Mouse (Mus musculus) heart, postnatal 25 days (tissue): ENCODE results near the gene Bsn. TPM values are rescaled to one million over a fixed set of nuclear protein-coding genes. Genes with fewer than 3 reads are reported as not detected.
A peak's percentile ranks its signal among the peaks of the same experiment; 100 is the strongest.

ENCODE experiments used
- DNase-seq: peaks from one replicate; pipeline ENCODE4 v3.0.0; 2022; ENCODE audit warnings: low spot score
- intact Hi-C: fragments of 180-260 bp; cut with DNase I; formaldehyde crosslinking; loops from one replicate; pipeline ENCODE4 v1.15.1; 2025
- total RNA-seq, 2 experiments: library from RNA; stranded (reverse); gene quantifications; 2 replicates each; pipeline ENCODE4 v1.2.3; 2021

The Bsn gene
- total RNA-seq = under 1 TPM; 0.03 TPM

GRCm38 (mm10) chr9:108189787-108190679 lies at the start of gene Bsn:
Gene Bsn (minus strand): TSS chr9:108190384.
- DNase-seq = no peak
- intact Hi-C loops = no loop called here

DNA sequence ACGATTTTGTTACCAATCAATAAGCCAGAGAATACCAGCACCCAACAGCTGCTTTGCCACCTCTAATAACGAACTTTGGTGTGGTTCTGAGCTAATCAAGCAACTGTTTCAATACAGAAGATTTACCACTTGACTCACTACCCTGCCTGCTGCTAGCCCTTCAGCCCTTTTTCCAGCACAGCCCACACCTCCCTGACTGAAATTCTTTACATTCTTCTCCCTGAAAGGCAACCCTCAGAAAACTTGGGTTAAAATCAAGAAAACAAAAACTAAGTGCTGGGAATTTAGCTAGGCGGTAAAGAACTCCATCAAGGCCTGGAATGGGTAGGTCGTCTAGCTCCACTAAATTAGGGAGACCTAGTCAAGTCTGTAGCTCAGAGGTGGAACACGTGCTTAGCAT lies 49.8 kb upstream of the Bsn start:
- no peak for DNase-seq
- intact Hi-C loops = no loop called here

- intact Hi-C loops = no loop called here
- DNase-seq = no peak
These were observed 48.6 kb upstream of the Bsn start for GRCm38 (mm10) chr9:108238831-108239230.

DNA sequence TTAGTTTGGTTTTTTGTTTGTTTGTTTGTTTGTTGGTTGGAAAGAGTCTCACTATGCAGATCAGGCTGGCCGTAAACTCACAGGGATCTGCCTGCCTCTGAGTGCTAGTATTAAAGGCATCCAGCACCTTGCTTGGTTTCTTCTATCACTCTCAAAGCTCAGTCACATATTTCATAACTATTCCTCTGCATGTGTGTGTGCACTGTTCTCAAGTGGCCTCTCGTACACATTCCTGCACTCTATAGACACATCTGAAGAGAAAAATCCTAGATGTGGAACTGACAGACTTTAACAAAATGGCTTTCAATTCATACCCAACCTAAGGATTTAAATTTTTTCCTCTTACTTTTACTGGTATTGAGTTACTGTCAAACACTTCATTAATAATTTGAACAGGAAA lies 48.2 kb upstream of the Bsn start:
- DNase-seq = no peak
- intact Hi-C loops = no loop called here

DNA sequence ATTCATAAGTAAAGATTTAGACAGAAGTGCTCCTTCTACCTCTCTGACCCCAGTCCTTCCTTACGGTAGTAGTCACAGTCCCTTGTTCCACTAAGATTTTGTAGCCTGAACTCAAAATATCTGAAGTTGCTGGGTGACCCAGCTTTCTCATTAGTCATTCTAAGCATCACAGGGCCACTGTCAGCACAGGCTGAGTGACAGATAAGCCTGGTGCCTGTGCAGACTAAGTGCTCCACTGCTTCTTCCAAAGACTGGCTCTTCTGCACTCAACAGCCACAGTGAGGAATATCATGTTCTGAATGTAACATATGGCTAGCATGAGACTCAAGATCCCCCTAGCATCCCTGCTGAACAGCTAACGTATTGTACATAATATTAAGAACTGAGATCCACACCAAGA lies 44.5 kb upstream of the Bsn start:
- DNase-seq = no peak
- intact Hi-C loops = no loop called here

DNA sequence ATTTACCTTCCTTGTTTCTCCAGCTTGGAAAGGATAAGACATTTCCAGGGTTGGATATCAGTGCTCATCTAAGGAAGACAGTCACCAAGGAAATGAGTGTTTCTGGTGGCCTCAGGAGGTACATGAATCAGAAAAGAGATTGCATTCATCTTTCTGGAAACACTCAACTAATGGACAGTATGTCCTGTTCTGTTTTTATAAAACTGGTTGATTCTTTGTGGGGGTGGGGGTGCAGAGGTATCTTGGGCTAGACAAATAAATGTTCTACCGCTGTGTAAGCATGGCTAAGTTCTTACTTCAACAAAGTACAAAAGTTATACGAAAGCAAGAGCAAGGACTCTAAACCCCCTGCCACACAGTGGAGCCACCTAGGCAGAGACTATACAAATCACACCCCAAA lies 42.7 kb upstream of the Bsn start:
- intact Hi-C loops = no loop called here
- no peak for DNase-seq

DNA sequence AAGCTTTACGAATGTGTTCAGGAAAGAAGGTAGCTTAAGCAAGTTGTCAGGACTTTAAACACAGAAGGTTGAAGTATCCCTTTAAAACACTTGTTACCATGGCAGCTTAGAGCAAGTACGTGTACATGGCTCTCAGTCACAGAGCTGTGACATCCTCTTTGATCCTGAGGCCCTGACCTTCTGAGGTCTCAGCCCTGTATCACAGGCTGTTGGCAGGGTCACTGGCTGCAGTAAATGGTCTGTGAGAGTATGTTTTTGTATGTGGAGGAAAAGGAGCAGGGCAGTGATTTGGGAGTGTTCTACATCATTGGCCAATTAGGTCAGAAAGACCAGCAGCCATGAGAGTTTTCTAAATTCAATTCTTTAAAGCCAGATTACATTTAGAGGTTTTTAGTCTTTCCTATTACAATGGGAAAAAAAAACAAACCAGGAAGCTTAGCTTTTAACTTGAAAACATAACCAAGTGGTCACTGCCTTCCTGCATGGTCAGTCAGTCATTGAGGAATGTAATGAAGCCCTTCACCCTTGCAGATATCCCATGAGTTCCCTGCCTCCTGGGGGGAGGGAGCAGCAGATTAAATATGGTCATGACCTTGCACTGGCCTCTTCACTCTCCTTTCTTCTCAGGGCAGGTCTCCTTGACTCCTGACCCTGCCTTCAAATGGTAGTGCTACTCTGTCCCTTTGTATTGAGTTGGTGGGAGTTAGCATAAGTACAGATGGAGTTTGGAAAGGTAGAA lies 37.9 kb upstream of the Bsn start:
- DNase-seq = no peak
- intact Hi-C loops = no loop called here

GRCm38 (mm10) chr9:108225166-108225565 lies 35.0 kb upstream of the Bsn start:
- intact Hi-C loops = no loop called here
- no peak for DNase-seq

GRCm38 (mm10) chr9:108223633-108224032 lies 33.4 kb upstream of the Bsn start:
- intact Hi-C loops = no loop called here
- no peak for DNase-seq

DNA sequence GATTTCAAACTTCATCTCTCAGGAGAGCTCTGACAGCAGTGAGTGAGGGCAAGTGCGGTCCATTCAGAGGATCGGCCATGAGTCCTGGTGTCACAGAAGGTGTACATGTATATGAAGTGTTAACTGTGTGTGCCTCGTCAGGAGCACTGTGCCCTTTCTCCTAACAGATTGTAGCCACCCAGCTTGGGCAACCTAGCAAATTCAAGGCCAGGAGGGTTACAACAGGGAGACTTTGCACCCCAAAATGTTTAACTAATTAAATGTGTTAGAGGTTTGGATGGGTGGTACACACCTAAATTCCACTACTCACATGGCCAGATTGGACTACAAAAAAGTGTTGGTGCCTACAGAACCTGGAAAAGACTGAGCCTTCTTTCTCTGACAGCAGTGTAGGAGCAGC lies 31.4 kb upstream of the Bsn start:
- intact Hi-C loops = no loop called here
- no peak for DNase-seq

DNA sequence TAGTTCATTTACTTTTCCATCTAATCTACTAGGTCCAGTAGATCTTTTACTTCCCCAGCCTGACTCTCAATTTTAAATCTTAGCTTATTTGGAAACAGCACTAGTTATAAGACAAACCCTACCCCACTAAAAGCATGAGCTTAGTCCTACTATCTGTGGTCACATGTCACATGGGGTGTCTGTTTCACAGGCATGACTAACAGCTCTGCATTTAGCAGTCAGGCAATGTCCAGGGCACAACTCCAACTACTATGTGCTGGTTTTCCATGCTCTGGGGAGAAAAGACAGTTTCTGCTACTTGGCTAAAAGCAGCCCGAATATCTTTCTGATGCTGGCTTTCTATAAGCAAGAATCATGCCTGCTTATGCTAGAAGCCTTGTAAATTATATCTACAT lies 30.2 kb upstream of the Bsn start:
- intact Hi-C loops = no loop called here
- DNase-seq = peak; percentile 31

- no peak for DNase-seq
- intact Hi-C loops = no loop called here
These were observed 29.7 kb upstream of the Bsn start for GRCm38 (mm10) chr9:108219766-108220379.

- intact Hi-C loops = no loop called here
- DNase-seq = no peak
These were observed 27.9 kb upstream of the Bsn start for GRCm38 (mm10) chr9:108217936-108218543.

DNA sequence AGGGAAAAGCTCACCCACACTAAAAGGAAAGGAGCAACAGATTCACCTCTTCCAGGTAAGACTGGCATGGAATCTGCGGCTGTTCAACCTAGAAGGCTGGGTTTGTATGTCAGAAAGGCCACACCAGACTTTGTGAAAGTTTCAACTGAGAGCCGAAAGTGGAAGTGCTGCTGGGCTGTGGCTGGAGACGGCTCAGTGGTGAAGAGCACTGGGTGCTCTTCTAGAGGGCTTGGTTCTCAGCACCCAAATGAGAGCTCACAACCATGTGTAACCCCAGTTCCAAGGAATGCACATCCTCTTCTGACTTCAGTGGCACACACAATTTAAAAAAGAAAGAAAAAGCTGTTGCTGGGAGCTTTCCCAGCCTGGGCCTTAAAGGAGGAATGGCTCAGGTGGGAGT lies 27.2 kb upstream of the Bsn start:
- DNase-seq = no peak
- intact Hi-C loops = no loop called here

DNA sequence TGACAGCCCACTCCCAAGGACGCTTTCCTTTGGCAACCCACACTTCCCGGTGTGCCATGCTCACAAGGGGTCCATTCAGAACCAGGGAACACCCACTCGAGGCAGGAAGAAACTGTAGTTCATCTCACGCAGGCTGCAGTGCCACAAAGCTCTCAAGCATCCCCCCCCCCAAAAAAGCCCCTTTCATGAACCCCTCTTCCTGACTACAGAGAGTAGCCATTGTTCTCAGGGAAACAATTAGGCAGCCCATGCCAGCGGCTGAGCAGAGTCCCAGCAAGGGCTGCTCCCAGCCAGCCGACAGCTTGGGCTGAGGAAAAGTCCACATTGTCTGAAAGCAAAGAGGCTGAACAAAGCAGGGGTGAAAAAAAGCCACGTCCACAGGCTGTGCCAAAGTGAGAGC lies 22.9 kb upstream of the Bsn start:
- DNase-seq = no peak
- intact Hi-C loops = loop anchor here (5.0 kb wide), 1 partner anchor 34 kb away; no protein-coding TSS in a partner anchor

DNA sequence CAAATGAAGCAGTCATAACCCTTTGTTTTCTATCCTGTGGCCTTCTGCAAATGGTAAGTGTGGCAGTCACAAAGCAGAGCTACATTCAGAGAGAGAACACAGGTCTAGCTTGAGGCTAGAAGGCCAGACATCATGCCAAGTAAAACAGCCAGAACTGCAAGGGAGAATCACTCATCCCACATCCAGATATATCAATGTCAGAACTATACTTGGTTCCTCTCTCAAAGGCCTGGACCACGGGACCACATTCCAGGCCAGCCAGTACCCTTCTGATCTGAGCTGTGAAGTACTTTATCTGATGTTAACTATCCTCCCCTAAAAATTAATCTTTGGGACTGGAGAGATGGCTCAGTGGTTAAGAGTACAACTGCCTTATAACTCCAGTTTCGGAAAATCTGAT lies 22.2 kb upstream of the Bsn start:
- DNase-seq = no peak
- intact Hi-C loops = loop anchor here (5.0 kb wide), 1 partner anchor 35 kb away; no protein-coding TSS in a partner anchor

- DNase-seq = no peak
- intact Hi-C loops = no loop called here
These were observed 15.4 kb upstream of the Bsn start for GRCm38 (mm10) chr9:108205571-108205901.

DNA sequence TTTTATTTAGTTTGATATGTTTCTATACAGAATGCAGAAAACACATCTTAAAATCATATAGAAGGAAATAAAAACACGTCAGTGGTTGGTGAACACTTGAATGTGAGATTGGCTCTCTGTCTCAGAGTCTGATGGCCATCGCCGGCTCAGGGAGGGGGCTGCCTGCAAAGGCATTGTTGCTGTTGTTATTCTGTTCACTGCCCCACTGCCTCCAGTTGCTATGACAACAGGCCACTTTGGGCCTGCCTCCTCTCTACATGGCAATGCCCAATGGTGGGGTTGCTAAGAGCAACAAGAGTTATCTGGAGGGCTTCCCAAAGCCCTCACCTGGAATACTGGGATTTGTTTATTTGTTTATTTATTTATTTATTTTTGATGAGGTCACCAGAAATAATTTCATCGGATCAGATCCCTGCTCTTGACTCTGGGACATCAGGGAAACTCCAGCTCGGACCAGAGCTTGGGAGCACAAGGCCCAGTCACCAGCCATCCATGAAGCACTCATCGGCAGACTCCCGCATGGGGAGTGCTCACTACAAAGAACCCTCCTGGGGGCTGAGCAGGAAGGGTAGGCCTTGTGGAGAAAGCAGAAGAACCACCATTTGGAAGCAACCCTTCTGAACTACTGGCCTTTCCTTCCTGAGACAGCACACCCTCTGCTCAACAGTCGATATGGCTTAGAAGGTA lies 14.8 kb upstream of the Bsn start:
- intact Hi-C loops = no loop called here
- no peak for DNase-seq

GRCm38 (mm10) chr9:108203015-108203414 lies 12.8 kb upstream of the Bsn start:
- DNase-seq = no peak
- intact Hi-C loops = loop anchor here (2.0 kb wide), 1 partner anchor 82 kb away; no protein-coding TSS in a partner anchor

DNA sequence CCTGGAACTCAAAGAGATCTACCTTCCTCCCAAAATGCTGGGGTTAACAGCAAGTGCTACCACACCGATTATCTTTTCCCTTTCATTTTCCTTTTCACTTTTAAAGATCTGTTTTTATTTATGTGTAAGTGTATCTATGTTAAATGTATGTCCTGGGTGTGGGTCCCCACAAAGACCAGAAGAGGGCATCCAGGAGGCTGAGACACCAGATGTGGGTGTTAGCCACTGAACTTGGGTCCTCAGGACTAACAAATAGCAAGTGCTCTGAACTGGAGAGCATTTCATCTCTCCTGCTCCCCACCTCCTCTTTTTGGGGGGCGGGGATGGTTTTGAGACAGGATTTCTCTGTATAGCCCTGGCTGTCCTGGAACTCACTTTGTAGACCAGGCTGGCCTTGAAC lies 12.0 kb upstream of the Bsn start:
- no peak for DNase-seq
- intact Hi-C loops = loop anchor here (2.0 kb wide), 1 partner anchor 83 kb away; no protein-coding TSS in a partner anchor
